Mouse (Mus musculus) liver, embryonic 13.5 days (tissue): Measurements from ENCODE around the gene Spag6. TPM values are rescaled to one million over a fixed set of nuclear protein-coding genes. Genes with fewer than 3 reads are reported as not detected.

Source experiments
- ATAC-seq: fragments of 200-750 bp; cut with Nextera tagmentation; 2 replicates; pipeline ENCODE4 v1.8.0; 2017; ENCODE audit warnings: low read depth, mild to moderate bottlenecking, moderate number of reproducible peaks, moderate library complexity
- DNase-seq: peaks from one replicate; pipeline ENCODE4 v3.0.0; 2022
- H3K27ac ChIP-seq: fragments of 300-500 bp; sonication (generic); 2 replicates; pipeline ENCODE4 v1.5.1; 2015; ENCODE audit warnings: moderate library complexity, mild to moderate bottlenecking, inconsistent platforms
- H3K27me3 ChIP-seq: fragments of 300-500 bp; sonication (generic); 2 replicates; pipeline ENCODE4 v1.6.1; 2015; ENCODE audit warnings: mild to moderate bottlenecking, inconsistent platforms
- H3K36me3 ChIP-seq: fragments of 300-500 bp; sonication (generic); 2 replicates; pipeline ENCODE4 v1.6.1; 2015; ENCODE audit warnings: mild to moderate bottlenecking, inconsistent platforms
- H3K4me1 ChIP-seq: fragments of 300-500 bp; sonication (generic); replicated peaks from 2 replicates; pipeline ENCODE4 v1.6.1; 2015; ENCODE audit warnings: inconsistent platforms
- H3K4me2 ChIP-seq: fragments of 300-500 bp; sonication (generic); 2 replicates; pipeline ENCODE4 v1.6.1; 2015; ENCODE audit warnings: inconsistent platforms, mild to moderate bottlenecking, moderate library complexity
- H3K4me3 ChIP-seq: fragments of 300-500 bp; sonication (generic); replicated peaks from 2 replicates; pipeline ENCODE4 v1.5.1; 2015; ENCODE audit warnings: mild to moderate bottlenecking, inconsistent platforms
- H3K9ac ChIP-seq: fragments of 300-500 bp; sonication (generic); 2 replicates; pipeline ENCODE4 v1.6.1; 2015; ENCODE audit warnings: mild to moderate bottlenecking, inconsistent platforms
- H3K9me3 ChIP-seq: fragments of 300-500 bp; sonication (generic); replicated peaks from 2 replicates; pipeline ENCODE4 v1.6.1; 2016; ENCODE audit warnings: inconsistent platforms
- WGBS: fragments of 180-500 bp; shearing (Covaris S2); methylation state at CpG from one replicate; pipeline ENCODE4 v1.1.7; 2015; ENCODE audit not compliant: insufficient replicate concordance; 5-methylcytosine and 5-hydroxymethylcytosine counted together
- polyA plus RNA-seq: library from polyadenylated mRNA; unstranded; fragments of >200 nt; fragmentation: Nextera tagmentation; extraction: Ambion mirVana; gene quantifications from 2 replicates; pipeline ENCODE4 v1.2.1, GENCODE M21; 2015

Gene Spag6
- polyA plus RNA-seq: not detected in 2 replicates

DNA sequence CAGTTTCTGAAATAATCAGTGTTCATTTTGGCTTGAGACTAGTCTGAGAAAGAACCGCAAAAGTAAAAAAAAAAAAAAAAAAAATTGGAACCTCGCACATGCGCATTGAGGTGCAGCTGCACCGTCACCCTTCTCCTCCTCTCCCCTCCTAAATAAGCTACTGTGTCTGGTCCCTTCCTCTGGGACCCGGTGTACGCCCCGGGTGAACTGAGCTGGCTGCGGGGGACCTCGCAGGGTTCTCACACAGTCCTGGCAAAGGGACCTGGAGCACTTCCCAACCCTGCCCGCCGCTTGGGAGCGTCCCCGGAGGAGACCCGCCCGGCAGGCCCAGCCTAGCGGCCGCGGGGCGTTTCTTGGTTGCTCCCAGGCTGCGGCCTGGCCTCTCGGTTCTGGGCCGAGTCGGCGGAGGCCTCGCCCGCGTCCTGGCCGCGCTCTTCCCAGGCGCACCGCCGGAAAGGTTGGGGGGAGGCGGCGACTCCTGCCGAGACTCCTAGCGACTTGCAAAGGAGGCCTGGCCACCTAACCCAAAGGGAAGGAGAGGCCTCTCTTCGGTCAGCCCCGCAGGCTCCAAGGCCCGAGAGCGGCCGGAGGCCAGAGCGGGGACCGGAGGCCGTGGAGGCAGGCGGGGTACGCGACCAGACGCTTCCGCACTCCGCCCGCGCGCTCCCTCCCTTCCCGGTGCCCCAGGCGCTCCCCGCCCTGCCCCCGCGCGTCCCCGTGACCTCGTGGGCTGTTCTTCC is at the start of gene Spag6:
Gene Spag6, plus strand, starts transcription at position 162 of the 740 bp plus-strand sequence.
- WGBS: 1% methylated on average over 61 of the region's 61 CpGs
- peak within 1 kb of the TSS; percentile 65 for H3K4me3 ChIP-seq

GRCm38 (mm10) chr2:18648563-18648962 is 45.3 kb upstream of the Spag6 start:
- no peaks in the 10 kb centered on the region for H3K4me1 ChIP-seq
- no peaks in the 10 kb centered on the region for H3K9me3 ChIP-seq
- DNase-seq (no peak), ATAC-seq (no peak)
- WGBS: 58% methylated on average over 4 of the region's 4 CpGs
- H3K27me3 ChIP-seq: no peaks in the 10 kb centered on the region
- H3K4me3 ChIP-seq: no peak overlapping the region
- no peak overlapping the region for H3K9ac ChIP-seq
- H3K36me3 ChIP-seq: no peaks in the 10 kb centered on the region
- no peak overlapping the region for H3K4me2 ChIP-seq
- no peak overlapping the region for H3K27ac ChIP-seq

More for the DNA sequence above, at the start of gene Spag6:
- Histone ChIP-seq H3K27me3 (peaks cover 93% of the 10 kb centered on the region), H3K4me2 (peak within 1 kb of the TSS; percentile 85), H3K9me3 (no peaks in the 10 kb centered on the region), H3K9ac (peak within 1 kb of the TSS; percentile 64), H3K27ac (no peak within 1 kb of the TSS; the same call in 1 of the 2 replicates), H3K36me3 (no peaks in the 10 kb centered on the region), H3K4me1 (peaks cover 28% of the 10 kb centered on the region)
- no peak for DNase-seq
- ATAC-seq: peak; percentile 71

- no peak overlapping the region for H3K9ac ChIP-seq
- no peak overlapping the region for H3K4me2 ChIP-seq
- WGBS: 17% methylated on average over 5 of the region's 5 CpGs
- H3K4me1 ChIP-seq: no peaks in the 10 kb centered on the region
- no peaks in the 10 kb centered on the region for H3K9me3 ChIP-seq
- ATAC-seq: no peak
- no peak for DNase-seq
- H3K4me3 ChIP-seq: no peak overlapping the region
- H3K27ac ChIP-seq: no peak overlapping the region
- H3K36me3 ChIP-seq: no peaks in the 10 kb centered on the region
- H3K27me3 ChIP-seq: no peaks in the 10 kb centered on the region
These were observed 39.0 kb upstream of the Spag6 start for GRCm38 (mm10) chr2:18654821-18655220.

DNA sequence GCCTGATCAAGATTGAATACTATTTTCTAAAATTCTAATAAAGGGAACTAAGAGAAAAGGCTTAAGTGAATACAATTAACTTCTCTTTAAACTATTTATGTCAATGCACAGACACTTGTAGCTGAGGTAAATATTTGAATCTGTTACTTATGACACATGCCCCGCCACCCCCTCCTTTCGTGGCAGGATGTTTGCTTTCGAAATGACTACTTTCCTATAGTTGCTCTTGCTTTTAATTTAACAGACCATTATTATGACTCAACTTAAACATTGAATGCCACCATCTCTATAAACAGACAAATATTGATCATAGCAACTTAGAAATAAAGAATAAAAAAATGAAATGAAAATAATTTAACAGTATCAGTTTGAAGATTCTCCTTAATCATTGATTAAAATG is 29.8 kb upstream of the Spag6 start:
- no peak overlapping the region for H3K27ac ChIP-seq
- H3K9me3 ChIP-seq: no peaks in the 10 kb centered on the region
- peaks cover 13% of the 10 kb centered on the region for H3K27me3 ChIP-seq
- ATAC-seq: no peak
- H3K36me3 ChIP-seq: no peaks in the 10 kb centered on the region
- no peak overlapping the region for H3K9ac ChIP-seq
- no peak overlapping the region for H3K4me3 ChIP-seq
- DNase-seq: no peak
- H3K4me1 ChIP-seq: no peaks in the 10 kb centered on the region
- 69% methylated on average over 3 of the region's 3 CpGs for WGBS
- H3K4me2 ChIP-seq: no peak overlapping the region

GRCm38 (mm10) chr2:18671041-18671440 is 22.8 kb upstream of the Spag6 start:
- Histone ChIP-seq H3K9ac (no peak overlapping the region), H3K4me3 (no peak overlapping the region), H3K4me1 (peaks cover 26% of the 10 kb centered on the region), H3K36me3 (no peaks in the 10 kb centered on the region), H3K27ac (no peak overlapping the region), H3K27me3 (peaks cover 31% of the 10 kb centered on the region), H3K9me3 (no peaks in the 10 kb centered on the region), H3K4me2 (no peak overlapping the region)
- DNase-seq (no peak), ATAC-seq (no peak)
- 47% methylated on average over 6 of the region's 6 CpGs for WGBS

DNA sequence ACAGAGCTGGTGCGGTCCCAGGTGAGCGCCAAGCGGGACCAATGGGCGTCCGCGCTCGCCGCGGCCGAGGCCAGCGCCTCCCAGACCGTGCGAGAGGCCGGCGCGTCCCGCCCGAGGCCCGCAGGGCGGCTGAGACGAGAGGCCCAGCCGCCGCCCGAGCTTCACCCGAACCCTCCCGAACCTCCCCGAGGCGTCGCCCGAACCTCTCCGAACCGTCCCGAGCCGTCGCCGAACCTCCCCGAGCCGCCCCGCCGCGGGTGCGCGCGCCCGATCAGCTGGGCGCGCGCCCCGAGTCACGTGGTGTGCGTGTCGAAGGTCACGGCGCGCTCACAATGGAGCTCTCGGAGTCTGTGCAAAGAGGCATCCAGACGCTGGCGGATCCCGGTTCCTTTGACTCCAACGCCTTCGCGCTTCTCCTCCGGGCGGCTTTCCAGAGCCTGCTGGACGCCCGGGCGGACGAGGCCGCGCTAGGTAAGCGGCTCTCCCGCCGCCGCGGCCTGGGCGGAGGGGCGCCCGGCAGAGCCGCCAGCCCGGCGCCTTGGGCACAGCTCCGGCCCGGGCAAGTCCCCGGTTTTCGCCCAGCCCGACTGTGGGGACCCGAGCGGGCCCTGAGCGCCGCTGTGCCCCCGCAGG is 21.6 kb upstream of the Spag6 start, which contains the start of gene Commd3:
Gene Commd3, plus strand, starts transcription at position 252 of the 633 bp plus-strand sequence.
- peaks cover 31% of the 10 kb centered on the region for H3K4me1 ChIP-seq
- ATAC-seq: peak; percentile 89
- H3K36me3 ChIP-seq: no peaks in the 10 kb centered on the region
- peak within 1 kb of the TSS; percentile 83 for H3K4me3 ChIP-seq
- H3K27me3 ChIP-seq: peaks cover 43% of the 10 kb centered on the region
- peak within 1 kb of the TSS; percentile 91 for H3K4me2 ChIP-seq
- DNase-seq: peak; percentile 73
- under 1% methylated on average over 80 of the region's 91 CpGs for WGBS
- no peaks in the 10 kb centered on the region for H3K9me3 ChIP-seq
- H3K27ac ChIP-seq: peak within 1 kb of the TSS; percentile 84
- peak within 1 kb of the TSS; percentile 91 for H3K9ac ChIP-seq

DNA sequence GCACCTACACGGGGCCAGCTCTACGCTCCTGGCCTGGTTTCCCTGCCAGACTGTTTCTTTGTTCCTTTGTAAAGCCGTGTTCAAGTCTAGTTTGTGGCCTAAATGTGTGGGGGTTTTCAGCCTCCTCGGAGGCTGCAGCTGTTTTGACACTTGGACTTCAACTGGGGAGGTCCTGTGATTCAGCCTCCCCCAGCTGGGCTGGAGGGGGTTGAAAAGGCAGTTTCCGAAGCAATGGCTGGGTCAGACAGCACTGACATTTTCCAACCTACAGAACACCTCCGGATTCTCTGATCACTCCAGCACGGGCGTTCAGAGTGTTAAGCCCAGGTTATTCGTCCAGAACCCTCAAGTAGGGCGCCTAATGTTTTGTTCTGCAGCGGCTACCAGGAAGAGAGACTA is 21.1 kb upstream of the Spag6 start:
- Histone ChIP-seq H3K9me3 (no peaks in the 10 kb centered on the region), H3K9ac (peak overlapping the region; percentile 91), H3K27ac (peak overlapping the region; percentile 84), H3K4me1 (peaks cover 32% of the 10 kb centered on the region), H3K4me3 (peak overlapping the region; percentile 83), H3K27me3 (peaks cover 45% of the 10 kb centered on the region), H3K36me3 (no peaks in the 10 kb centered on the region), H3K4me2 (peak overlapping the region; percentile 91)
- WGBS: 1% methylated on average over 11 of the region's 11 CpGs
- ATAC-seq (no peak), DNase-seq (no peak)

GRCm38 (mm10) chr2:18673766-18674165 is 20.1 kb upstream of the Spag6 start:
- H3K4me2 ChIP-seq: peak overlapping the region; percentile 3
- 65% methylated on average over 4 of the region's 4 CpGs for WGBS
- no peak for ATAC-seq

GRCm38 (mm10) chr2:18674193-18674902 is 19.5 kb upstream of the Spag6 start:
- no peaks in the 10 kb centered on the region for H3K9me3 ChIP-seq
- WGBS: 57% methylated on average over 4 of the region's 4 CpGs
- H3K36me3 ChIP-seq: no peaks in the 10 kb centered on the region
- peaks cover 46% of the 10 kb centered on the region for H3K27me3 ChIP-seq
- ATAC-seq: no peak
- H3K4me1 ChIP-seq: peaks cover 41% of the 10 kb centered on the region
- H3K27ac ChIP-seq: no peak overlapping the region
- H3K4me3 ChIP-seq: no peak overlapping the region
- DNase-seq: no peak
- H3K4me2 ChIP-seq: peak overlapping the region; percentile 3
- H3K9ac ChIP-seq: no peak overlapping the region

More at GRCm38 (mm10) chr2:18673766-18674165, 20.1 kb upstream of the Spag6 start:
- Histone ChIP-seq H3K27ac (no peak overlapping the region), H3K9me3 (no peaks in the 10 kb centered on the region), H3K36me3 (no peaks in the 10 kb centered on the region), H3K4me1 (peaks cover 41% of the 10 kb centered on the region), H3K4me3 (0 out of 2 replicates have a peak overlapping the region, but pooled peaks have one; percentile 11), H3K27me3 (peaks cover 46% of the 10 kb centered on the region), H3K9ac (no peak overlapping the region)
- no peak for DNase-seq

GRCm38 (mm10) chr2:18675681-18676456 is 18.0 kb upstream of the Spag6 start:
- Histone ChIP-seq H3K9ac (peak overlapping the region; percentile 77), H3K27me3 (peaks cover 59% of the 10 kb centered on the region), H3K36me3 (no peaks in the 10 kb centered on the region), H3K4me2 (peak overlapping the region; percentile 86), H3K27ac (no peak overlapping the region; the same call in 1 of the 2 replicates), H3K4me3 (peak overlapping the region; percentile 72), H3K4me1 (peaks cover 49% of the 10 kb centered on the region), H3K9me3 (no peaks in the 10 kb centered on the region)
- 15% methylated on average over 34 of the region's 42 CpGs for WGBS
- DNase-seq (no peak), ATAC-seq (no peak)
